Mouse (Mus musculus): ENCODE data around the gene Ptpa.

Gene Ptpa

DNA sequence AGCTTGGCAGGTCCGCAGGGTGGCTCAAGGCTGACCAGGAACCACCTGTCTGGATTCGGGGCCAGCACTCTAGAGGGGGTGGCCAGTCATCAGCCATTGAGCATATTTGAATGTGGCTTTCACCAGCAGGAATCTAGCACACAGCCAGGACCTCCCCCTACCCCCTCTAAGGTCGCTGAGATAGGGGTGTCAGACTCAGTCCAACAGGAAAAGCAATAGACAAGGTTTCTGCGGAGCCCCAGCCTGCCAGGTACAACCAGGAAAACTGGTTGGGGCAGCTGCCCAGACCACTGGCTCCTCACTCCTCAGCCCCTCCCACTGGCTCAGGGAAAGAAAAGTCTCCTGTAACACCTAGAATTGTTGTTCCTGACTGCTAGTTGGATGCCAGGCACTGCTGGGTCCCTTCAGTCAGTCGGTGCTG, 47.5 kb downstream of the Ptpa start:
- DNase-seq (ENCODE audit: low spot score in 2 of 2) = no peak

- DNase-seq (ENCODE audit: low spot score in 2 of 2) = no peak
Measured at GRCm38 (mm10) chr2:30463904-30464330, 48.1 kb downstream of the Ptpa start.

GRCm38 (mm10) chr2:30464411-30464810, 48.6 kb downstream of the Ptpa start:
- no peak for DNase-seq (ENCODE audit: low spot score in 2 of 2)

- DNase-seq (ENCODE audit: low spot score in 2 of 2) = no peak
Measured at GRCm38 (mm10) chr2:30466787-30467186, 50.9 kb downstream of the Ptpa start.

DNA sequence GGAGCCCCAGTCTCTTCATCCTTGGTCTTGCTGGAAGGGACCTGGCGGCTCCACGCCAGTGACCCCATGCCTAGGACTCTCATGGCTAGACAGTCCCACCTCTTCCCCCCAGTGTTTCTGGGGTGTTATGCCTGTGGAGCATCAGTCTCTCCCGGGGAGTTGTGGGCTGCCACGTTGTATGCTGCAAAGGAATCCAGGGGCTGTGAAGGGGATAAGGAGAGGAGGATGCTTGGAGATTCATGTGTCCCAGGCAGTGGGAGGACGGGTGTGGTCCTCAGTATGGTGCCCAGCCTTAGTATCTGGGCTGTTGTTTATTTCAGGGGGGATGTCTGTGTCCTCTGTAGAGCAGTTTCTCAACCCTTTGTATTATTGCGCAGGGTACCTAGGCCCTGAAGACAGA, 53.2 kb downstream of the Ptpa start:
- no peak for DNase-seq (ENCODE audit: low spot score in 2 of 2)

DNA sequence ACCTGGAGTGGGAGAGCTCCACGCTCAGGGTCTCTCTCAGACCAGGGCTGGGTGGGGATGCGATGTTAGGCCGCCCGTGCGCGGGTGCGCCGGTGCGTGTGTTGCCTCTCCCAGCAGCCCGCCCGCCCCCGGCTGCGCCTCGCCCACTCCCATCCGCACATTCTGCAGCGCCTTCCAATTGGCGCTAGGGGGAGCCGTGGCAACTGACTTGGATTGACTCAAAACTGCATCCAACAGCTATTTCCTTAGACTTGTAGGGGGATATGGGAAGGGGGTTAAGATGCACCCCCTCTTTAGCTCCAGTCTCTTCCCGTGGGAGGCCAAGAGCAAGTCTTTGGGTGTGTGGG, 53.9 kb downstream of the Ptpa start:
- DNase-seq (ENCODE audit: low spot score in 2 of 2) = peak; percentile 65 to 87

GRCm38 (mm10) chr2:30470143-30470946, 54.5 kb downstream of the Ptpa start:
- DNase-seq (ENCODE audit: low spot score in 2 of 2) = peak; percentile 43 to 61

GRCm38 (mm10) chr2:30471051-30471450, 55.2 kb downstream of the Ptpa start:
- DNase-seq (ENCODE audit: low spot score in 2 of 2) = peak in 1 of 2 experiments; percentile 47

DNA sequence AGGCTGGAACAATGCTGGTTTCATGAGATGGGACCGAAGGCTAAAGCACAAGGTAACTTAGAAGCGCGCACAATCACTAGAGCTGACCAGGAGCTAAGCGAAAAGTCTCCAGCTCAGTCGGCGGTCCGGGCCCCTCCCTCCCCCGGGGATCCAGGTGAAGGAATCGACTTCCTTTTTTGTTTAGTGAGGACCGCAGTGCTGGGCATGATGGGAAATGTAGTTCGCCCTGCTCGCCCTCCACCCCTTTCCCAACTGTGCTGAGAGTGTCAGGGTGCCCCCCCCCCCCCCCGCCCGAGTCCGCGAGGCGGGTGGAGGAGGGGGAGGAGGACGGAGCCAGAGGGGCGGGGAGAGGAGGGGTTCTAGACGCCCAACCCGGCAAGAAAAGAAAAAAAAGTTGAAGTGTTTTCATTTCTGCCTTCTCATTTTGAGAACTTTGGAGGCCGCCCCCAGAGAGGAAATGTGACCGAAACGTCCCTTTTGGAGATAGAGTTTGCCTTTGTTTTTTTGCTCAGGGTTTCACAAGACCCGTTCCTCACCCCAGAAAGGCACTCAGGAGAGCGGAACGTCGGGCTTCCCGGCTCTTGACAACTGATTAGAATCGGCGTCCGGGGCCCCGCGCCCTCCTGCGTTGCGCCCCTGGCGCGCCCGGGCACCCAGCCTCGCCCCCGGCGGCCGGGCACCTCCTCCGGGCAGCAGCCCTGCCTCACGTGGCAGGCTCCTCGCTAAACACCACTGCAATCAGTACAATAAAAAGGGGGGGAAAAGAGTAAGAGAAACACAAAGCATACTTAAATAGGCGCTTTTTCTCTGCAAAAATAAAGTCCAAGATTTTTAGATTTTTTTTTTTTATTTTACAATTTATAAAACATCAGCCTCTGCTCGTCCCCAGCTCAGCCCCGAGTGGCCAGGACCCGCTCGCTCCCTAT, 56.2 kb downstream of the Ptpa start:
- peak in 1 of 2 experiments; percentile 65 for DNase-seq (ENCODE audit: low spot score in 2 of 2)

DNA sequence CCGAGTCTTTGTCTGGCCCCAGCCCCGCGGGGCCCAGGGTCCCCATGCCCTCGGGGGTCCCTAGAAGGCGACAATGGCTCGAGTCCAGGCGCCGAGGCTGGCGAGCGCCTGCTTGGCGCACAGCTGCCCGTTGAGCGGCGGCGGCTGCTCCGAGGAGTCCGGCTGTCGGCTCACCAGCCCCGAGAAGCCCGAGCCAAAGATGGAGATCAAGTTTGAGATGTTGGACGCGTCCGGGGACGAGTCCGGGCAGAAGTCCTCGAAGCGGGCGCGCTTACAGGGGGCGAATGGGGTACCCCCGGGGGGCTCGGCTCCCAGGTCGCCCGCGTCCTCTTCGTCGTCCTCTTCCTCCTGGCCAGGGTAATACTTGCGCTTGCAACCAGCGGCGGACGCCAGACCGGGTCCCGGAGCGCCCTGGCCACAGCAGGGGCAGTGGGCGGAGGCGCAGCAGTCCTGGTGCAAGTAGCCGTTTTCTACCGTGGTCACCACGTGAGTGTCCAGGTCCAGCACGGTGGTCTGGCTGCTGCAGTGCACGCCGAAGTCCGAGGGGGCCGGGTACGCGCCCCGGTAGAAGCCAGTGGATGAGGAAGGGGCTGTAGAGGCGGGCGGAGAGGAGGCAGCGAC, 57.0 kb downstream of the Ptpa start:
- DNase-seq (ENCODE audit: low spot score in 2 of 2) = peak in 1 of 2 experiments; percentile 56

GRCm38 (mm10) chr2:30473431-30474031, 57.7 kb downstream of the Ptpa start:
- no peak for DNase-seq (ENCODE audit: low spot score in 2 of 2)

DNA sequence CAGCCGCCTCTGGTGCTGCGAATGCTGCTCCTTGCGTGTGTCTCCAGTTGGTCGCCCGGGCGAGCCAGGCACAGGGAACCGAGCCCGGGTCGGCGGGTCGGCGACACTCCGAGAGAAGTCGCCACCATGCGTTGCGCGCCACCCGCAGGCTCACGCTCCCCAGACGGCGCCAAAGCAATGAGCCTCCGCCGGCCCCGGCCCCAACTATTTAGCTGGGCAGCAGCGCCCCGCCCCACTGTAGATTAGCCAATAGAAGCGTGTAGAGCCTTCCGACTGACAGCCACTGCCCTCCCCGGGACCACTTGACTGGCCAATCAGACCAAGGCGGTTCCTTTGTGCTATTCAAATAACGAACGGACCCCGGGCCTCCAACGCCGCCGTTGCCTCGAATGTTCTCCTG, 58.2 kb downstream of the Ptpa start, which contains the start of gene Ier5l:
Gene Ier5l (minus strand): TSS at position 181 of the 400 bp plus-strand sequence.
- peak; percentile 93 to 96 for DNase-seq (ENCODE audit: low spot score in 2 of 2)

GRCm38 (mm10) chr2:30474776-30475175, 58.9 kb downstream of the Ptpa start:
- no peak for DNase-seq (ENCODE audit: low spot score in 2 of 2)

DNA sequence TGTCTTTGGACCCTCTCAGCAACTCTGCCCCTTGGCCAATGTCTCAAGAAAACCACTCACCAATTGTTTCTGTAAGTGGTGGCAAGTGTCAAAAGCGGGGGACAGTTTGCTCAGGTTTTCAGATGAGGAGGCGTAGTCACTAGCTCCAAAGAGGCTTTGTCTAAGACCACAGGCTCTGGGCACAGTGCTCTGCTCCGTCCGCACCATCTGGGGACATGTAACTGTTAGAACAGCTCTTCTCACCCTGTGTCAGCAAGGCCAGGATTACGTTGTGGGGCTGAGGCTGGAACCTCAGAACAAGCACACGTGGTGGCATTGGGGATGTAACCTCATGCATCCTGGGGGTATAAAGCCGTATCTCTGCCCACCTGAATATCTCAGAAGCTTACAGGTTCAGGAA, 59.6 kb downstream of the Ptpa start:
- DNase-seq (ENCODE audit: low spot score in 2 of 2) = no peak

- DNase-seq (ENCODE audit: low spot score in 2 of 2) = no peak
Measured at GRCm38 (mm10) chr2:30476241-30476640, 60.4 kb downstream of the Ptpa start.

DNA sequence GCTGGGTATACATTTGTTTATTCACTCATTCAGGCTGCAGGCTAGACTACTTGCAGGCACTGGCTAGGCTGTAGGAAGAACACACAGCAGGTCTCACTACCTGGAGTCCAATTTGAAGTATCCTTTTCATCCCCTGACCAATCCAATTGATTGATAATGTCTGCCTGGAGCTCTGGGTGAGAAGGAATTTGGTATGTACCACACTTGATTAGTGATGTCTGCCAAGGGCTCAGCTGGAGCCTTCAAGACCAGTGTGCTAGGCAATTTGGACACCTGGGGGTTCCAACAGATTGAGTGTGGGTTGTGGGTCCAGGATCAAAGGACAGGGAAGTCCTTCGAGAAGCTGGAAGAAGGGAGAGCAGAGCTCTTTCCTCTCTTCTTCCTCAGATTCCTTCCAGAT, 62.7 kb downstream of the Ptpa start:
- no peak for DNase-seq (ENCODE audit: low spot score in 2 of 2)

GRCm38 (mm10) chr2:30487597-30487996, 71.8 kb downstream of the Ptpa start:
- no peak for DNase-seq (ENCODE audit: low spot score in 2 of 2)

DNA sequence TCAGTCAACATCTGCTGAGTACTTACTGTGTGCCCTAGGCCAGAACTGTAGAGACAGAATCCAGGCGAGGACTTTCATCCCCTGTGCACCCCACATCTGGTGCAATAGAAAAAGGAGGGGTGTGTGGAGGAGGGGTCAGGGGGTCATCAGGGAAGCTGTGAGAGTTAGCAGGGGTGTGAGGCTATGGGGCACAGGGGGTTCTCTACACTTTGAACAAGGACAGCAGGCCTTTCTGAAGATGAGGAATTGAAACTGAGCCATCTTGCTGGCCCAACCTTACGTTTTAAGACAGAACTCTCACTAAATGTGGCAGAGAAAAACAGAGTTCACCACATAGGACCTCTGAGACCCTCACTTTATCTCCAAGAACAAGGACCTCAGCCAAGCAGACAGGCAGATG, 74.5 kb downstream of the Ptpa start:
- no peak for DNase-seq (ENCODE audit: low spot score in 2 of 2)

- DNase-seq (ENCODE audit: low spot score in 2 of 2) = no peak
Measured at GRCm38 (mm10) chr2:30495000-30495908, 79.4 kb downstream of the Ptpa start.

Data from cerebellum, postnatal 4 days (tissue).